Mouse (Mus musculus) frontal cortex, postnatal 14 days (tissue): Measurements from ENCODE around the gene Zbtb21.
"Not testable (repeated sequence)": the region's sequence is repeated elsewhere in the genome, so short reads cannot be mapped to it uniquely, and the experiment has no call there.

Experiments
- DNase-seq, 2 experiments: peaks; one replicate each; pipeline ENCODE4 v3.0.0; 2022; ENCODE audit warnings: low spot score in 2 of 2

Gene Zbtb21

DNA sequence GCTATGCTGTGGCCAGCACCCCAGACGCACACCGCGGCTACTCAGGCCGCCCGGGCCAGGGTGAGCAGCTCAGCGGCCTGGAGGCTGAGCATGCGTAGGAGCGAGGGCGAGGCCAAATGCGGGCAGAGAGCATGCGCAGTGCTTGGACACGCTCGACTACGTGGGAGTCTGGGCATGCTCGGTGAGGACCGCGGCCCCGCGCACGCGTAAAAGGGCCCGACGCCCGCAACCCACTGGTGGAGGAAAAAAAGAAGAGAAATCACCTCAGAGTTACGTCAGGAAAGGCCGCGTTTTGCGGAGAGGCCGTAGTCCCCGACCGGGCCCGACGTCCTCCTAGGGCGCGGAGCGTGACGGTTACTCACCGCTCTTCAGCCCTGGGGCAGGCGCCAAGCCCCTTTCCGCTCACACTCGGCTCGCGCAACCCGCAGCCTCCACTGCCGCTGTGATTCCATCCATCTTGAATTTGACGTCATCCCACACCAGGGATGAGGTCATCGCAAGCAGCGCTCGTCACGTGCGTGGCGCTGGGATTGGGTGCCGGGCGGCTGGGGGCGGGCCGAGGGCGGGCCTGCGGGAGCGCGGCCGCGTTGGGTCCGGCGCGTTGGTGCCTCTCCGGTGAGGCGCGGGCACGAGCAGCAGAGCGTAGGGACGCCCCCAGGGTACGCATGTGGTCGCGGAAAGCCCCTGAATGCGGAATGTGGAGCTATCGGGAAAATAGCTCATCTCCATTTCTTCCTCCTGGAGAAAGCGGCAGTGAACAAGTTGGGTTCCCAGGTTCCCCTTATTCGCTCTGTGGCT, at the start of gene Zbtb21, which contains the start of gene C2cd2:
TSS of gene Zbtb21 (minus strand) at position 472 of the 798 bp plus-strand sequence.
TSS of gene C2cd2 (minus strand) at position 448 of the 798 bp plus-strand sequence.
- peak; percentile 95 to 97 for DNase-seq

DNA sequence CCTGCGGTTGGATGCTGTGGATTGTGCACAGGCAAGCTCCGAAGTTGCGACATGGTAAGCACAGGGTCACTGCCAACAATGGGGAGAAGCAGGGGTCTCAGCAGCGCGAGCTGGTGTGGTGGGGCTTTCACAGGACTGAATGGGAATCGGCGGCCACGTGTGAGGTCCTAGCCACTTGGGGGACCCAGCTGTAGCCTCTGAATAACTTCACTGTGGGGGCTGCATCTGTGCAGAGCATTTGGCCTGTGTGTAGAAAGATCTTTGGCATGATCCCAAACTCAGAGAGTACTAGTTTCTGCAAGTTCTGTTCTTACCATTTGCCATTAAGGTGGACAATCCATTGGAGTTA, 34.9 kb upstream of the Zbtb21 start:
- DNase-seq: not testable (repeated sequence)

DNA sequence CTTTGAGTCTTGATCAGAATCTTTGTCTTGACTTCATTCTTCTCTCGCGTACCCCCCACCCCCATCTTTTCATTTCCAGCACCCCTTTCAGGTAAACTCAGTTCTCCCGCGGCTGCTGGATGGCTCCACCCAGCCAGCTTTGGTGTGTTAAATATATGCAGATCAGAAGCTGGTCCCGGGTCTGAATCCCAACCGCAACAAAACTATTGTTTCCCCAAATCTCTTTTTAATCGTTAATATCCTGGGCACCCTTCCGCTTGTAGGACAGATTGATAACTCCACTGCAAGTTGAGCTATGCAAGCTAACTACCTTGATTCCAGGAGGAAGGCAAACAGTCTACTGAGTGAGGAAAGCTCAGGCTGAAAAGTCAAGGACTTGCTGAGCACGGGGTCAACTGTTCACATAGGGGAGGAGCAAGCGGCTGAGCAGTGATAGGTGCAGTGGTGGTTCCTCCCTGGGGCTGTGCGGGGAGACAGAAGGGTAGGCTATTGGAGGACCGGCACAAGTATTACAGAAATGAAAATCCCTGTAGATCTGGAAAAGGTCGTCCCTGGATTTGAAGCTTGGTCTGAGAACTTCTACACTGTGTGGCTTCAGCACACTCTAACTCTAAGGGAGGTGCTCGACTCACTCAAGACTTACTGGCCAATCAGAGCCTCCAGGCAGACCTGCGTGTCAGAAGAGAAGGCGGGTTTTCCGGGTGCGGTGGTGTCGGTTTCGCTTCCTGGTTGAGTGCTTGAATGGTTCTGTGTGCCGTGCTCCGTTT, 34.4 kb upstream of the Zbtb21 start, which contains the start of gene B230307C23Rik:
TSS of gene B230307C23Rik (plus strand) at position 700 of the 767 bp plus-strand sequence.
- peak; percentile 80 to 84 for DNase-seq

DNA sequence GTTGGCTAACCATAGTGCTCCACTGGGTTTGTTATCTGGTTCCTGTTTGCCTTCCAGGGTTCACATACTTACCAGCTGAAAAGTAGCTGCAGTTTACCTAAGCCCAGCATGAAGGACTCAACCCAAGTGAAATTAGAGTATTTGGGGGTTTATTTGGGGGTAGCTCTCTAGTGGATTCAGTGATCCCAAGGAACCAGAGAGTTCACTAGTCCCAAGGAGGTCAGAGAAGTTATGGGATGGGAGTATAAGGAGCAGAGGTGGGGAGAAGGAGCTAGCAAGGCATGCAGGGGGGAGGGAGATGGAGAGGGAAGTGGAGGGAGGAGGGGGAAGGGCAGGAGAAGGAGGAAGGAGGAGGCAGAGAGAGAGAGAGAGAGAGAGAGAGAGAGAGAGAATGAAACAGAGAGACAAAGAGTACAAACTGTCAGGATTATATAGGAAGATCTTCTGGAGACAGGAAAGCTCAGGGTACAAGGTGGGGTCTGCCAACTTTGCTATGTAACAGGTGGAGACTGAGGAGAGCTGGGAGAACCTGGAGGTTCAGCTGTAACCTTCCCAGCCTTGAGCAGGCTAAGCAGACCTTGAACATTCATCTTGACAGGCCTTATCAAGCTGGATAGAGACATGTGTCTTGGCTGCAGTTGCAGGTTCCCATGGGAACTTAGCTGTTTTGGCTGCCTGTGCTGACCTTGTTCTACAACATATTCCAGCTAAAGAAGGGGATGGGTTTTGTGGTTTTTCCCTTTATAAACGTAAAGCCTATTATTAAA, 33.6 kb upstream of the Zbtb21 start:
- no peak for DNase-seq

DNA sequence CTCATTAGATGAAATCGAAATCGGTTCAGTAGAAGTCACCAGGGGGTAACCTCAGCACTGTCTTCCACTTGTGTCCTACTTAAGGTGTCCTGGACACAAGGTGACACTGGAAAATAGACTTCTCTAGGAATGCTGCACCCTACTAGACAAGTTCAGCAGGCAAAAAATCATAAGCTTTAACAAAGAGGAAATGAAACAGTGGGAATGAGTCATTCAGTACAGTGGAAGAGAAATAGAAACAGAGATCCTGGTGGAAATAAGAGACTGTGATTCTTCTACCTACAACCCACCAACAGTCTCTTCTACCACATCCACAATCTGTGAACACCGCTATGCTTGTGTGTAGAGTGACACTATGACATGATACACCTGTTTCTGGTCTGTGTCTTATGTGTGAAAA, 30.1 kb upstream of the Zbtb21 start:
- not testable (repeated sequence) for DNase-seq

DNA sequence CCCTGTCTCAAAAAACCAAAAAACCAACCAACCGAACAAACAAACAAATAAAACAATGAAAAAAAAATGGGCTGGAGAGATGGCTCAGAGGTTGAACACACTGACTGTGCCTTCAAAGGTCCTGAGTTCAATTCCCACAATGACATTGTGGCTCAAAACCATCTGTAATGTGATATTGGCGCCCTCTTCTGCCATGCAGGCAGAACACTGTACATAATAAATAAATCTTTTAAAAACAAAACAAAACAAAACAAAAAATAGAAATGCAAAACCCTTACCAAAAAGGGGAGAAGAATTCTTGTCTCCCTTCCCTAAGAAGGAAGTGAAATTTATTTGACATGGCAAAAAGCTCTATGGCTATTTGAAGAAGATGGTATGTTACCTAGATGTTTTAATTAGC, 29.1 kb upstream of the Zbtb21 start:
- DNase-seq: no peak

DNA sequence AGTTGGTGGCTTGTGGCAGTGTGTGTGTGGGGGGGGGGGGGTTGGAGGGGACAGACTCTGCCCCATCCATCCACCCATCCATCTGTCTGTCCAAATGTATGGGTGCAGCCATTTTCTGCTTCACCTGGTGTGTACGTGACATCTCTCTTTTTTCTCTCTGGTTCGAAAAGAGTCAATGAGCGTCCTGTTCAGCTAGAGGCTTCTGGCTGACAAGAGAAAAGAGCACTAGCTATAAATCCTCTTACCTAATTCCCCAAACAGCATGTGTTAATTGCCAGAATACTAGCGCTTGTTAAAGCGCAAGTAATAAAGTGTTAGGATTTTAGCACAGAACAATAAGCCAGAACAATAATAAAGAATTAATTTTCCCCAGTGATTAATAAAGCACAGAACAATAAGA, 22.2 kb upstream of the Zbtb21 start:
- DNase-seq: no peak

DNA sequence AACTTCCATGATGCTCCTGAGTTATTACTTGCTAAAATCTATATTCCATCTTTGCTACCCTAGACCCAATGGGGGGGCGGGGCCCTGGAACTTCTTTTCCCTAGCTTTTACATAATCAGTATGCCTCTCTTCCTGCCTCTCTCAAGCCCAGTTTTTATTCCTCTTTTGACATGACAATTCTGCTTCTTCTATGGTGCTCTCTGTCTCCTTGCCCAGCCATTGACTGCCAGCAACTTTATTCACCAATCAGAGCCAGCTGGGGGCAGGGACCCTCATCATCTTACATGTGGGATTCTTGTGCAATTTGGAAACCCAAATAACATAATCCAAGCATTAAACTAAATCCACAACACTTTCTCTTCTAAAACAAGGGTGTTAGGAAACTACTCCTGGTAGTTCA, 18.9 kb upstream of the Zbtb21 start:
- no peak for DNase-seq

DNA sequence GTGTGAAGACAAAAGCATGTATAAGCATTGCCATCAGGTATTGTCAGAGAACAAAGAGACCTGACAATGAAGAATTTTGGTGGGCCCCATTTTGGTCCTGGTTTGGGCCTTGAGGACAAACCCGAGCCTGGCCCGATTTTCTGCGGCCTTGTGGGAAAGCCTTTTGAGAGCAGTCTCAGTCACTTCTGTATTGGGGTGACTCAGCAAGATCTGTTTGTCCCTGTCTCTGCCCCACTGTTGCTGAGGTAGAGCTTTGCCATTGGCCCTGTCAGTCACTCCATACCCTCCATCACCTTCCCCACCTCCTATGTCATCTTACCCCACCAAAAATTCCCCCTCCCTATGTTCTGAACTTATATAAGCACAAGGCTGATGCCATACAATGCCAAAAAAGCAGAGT, 15.3 kb upstream of the Zbtb21 start:
- DNase-seq: no peak

DNA sequence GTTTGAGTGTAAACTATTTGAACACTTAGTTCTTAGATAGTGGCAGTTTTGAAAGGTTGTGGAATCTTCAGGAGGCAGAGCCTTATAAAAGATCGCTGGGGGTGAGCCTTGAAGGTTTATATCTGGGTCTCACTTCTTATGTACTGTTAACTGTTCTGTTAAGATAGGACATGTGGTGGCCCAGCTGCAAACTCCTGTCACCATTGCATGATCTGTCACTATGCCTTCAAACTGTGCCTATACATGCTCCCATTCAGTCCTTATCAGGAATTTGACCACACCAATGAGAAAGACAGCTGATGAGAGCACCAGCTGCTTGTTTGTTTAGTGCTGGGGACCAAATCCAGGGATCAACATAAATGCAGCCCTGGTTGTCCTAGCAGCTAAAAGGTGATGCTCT, 14.9 kb upstream of the Zbtb21 start:
- no peak for DNase-seq

DNA sequence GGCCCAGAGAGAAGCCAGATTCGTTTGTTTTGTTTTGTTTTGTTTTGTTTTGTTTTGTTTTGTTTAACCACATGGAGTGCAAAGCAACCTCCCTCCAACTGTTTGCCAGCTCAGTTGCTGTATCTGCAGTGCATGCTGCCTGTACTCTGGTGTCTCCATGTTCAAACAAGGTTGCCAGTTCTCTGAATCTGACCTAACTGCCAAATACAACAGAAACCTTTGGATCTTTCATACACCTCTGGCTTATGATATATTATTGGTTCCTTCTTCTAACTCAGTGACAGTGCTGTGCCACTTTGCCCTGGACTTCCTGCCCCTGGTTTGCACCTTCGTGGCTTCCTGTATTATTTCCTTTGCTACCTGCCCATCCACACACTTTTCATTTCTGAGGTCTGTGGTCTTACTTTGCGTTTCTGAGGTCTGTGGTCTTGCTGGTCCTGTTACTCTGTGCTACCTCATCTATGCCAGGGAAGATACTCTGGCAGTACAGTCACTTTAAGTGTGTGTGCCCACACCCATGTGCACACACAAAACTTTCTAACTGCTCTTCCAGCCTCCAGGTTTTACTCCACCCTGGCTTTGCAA, 1.6 kb upstream of the Zbtb21 start:
- DNase-seq: no peak

DNA sequence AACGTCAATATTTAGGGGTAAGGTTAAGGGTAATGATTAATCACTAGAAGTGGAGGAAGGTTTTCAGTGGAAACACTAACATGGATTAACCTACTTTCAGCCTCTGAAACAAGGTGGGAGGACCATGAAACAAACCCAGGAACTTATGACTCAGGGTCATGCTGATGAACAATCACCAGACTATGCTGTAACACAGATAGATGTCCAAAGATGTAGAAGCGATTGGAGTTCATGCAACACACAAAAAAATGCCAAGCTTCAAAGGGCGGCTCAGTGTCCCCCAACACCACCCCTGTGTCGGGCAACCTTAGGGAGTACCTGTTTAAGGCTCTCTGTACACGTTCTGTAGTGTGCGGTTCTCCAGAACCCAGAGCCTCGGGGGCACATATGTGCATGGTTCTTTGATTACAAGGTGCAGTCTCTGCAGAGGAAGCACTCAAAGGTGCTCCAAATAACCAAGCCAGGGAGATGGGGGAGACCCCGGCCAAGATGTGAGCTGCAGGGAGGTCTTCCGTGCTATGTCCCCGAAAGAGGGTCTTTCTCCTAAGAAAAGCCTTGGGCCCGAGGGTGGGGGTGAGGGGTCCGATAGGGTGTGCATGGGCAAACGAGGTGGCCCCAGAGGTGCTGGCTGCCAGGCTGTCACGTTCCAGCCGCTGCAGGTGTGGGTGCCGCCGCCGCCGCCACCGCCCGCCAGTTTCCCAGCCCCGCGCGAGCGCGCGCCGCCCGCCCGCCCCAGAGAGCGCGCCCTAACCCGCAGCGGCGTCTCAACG, 856 bp downstream of the Zbtb21 start:
- no peak for DNase-seq

DNA sequence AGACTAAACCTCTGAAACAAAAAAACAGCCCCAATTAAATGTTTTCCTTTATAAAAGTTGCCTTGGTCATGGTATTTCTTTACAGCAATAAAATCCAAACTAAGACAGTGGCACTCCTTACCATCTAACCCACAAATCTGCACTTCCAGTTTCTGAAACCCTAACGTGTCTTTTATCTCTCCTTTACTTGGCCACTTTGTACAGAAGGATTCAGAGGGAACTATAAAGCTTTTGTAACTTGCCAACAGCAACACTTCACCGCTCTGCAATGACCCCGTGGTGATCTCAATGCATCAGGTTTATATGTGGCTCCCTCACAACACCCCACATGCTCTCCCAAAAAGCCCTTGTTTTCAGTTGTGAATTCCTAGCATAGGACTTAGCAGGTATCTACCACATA, 2.1 kb downstream of the Zbtb21 start:
- DNase-seq: no peak

DNA sequence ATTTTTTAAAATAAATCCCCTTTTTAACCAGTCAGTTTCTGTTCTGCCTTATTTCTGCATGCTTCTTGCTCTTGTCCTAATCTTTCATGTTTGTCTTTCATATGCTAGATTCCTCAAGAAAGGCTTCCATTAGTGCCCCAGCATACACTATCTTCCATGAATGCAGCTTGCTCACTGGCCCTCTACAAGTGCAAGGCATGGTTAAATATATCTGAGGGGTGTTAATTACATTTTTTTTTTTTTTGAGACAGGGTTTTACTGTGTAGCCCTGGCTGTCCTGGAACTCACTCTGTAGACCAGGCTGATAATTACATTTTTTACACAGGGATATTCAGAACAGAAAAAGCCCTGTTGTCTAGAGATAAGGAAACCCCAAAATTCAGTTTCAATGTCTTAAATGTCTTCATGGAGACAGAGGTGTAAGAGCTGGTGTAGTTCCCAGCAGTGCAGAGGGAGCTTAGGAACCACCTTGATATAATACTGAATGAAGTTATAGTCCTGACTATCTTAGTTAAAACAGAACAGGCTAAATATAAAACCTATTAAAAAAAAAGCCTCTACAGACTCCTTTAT, 3.9 kb downstream of the Zbtb21 start:
- DNase-seq: no peak

DNA sequence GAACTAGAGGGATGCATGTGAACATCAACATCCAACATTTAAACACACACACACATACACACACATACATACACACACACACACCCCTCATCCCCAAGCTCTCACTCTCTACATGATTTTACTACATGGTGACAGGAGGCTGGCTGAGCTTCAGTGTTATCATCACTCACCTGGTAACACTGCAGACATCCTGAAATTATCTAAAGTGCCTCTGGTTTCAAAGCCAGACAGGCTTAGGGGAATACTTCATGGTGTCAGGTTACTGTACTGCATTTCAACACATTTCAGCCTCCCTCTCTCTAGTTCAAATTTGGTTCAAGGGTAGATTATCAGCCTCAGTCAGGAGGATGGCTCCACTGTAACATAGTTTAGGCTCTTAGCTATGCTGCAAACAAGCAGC, 4.8 kb downstream of the Zbtb21 start:
- no peak for DNase-seq

DNA sequence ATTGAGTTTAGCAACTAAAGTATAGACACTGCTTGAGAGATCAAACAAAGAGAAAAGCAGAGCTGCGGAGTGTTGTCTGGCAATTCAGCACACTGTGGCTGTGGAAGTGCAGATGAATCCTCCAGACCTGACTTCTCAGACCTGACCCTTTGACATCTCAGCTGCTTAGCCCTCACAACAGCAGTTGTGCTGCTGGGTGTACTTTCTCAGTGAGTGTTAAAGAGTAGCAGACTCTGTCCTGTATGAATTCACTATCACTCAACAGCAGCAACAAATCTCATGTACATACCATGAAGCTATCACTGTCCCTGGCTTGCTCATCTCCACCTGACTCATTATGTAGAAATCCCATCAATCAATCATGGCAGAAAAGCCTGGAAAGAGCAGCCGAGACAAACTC, 6.4 kb downstream of the Zbtb21 start:
- no peak for DNase-seq

DNA sequence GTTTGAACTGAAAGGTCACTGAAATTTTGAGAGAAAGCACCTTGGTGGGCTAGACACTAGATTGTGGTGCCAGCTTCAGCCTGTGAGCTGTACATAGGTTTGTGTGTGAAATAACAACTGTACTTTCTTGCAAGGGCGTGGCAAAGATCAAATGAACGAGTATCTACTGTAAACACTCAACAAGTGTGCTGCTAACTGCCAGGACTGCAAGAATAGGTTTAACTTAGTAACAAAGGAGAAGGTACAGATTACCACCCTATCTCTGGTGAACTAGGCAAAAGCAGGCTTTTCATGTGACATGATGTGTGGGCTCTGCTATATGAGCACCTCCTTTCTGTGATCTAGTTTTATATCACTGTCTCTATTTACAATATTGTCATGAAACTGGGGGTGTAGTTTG, 9.1 kb downstream of the Zbtb21 start:
- DNase-seq: no peak

DNA sequence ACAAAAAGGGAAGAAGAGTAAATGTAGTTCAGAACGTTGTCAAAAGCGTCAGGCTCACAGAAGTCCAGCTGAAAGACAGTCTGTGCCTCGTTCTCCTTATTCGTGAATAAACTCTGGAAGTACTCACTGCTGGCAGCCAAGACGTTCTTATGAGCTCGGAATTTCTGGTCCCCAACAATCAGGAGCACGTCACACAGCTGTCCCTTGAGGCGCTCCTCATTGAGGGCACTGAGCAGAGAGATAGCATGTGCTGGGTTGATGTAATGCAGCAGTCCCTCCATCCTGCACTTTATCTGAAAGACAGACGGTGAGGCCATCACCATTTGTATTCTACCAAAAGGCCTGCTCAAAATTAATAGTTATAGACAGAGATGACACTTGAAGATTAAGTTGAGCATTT, 9.6 kb downstream of the Zbtb21 start:
- DNase-seq: no peak

DNA sequence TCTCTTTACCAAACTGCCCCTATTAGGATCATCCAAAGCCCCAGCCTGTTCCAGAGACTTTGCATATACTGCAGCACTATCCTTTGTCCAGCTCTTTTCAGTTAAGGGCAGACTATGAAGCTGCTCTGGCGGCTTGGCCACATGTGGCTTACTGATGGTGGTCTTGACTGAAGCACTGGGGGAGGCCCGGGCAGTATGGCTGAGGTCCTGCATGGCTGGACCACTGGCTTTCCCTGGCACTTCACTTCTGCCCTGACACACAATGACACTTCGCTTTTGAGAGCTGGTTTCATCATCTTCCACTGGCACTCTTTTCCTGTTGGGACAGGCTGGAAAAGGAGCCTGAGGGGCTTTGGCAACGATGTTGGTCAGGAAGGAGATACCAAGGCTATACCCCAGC, 10.1 kb downstream of the Zbtb21 start:
- no peak for DNase-seq

DNA sequence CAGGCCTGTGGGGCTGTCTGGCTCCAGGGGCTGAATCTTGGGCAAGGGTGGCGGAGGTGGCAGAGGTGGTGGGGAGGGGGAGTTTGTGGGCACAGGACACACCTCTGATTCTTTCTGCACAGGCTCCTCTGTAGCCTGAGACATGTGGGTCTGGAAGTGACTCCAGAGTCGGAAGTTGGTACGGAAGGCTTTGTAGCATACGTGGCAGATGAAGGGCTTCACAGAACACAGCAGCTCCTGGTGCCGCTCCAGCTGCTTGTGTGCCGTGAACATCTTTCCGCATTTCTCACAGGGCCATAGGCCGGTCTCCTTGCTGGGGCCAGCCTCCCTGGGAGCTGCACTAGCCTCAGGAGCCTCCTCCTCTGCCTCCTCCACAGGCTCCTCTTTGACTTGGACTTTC, 12.4 kb downstream of the Zbtb21 start:
- no peak for DNase-seq

DNA sequence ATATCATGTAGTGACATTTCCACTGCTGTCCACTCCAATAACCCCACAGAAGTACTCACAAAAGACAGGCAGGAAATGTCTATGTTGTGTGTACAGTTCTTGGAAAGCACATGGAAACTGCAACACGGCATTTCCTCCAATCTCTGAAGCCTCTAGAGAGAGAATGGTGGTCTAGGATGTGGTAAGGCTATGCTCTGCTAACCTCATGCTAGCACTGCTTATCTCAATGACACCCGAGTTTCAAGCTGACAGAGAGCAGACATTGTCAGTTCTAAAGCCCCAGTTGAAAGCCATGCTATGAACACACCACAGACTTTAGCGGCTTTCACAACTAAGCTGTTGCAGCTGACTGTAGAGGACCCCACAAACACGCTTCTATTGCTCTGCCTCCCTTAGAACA, 13.6 kb downstream of the Zbtb21 start:
- DNase-seq: no peak
